Mouse (Mus musculus) heart, embryonic 15.5 days (tissue): ENCODE measurements around the gene Ggct. TPM values are rescaled to one million over a fixed set of nuclear protein-coding genes. Genes with fewer than 3 reads are reported as not detected.

Source experiments
- ATAC-seq: fragments of 200-750 bp; cut with Nextera tagmentation; replicated peaks from 2 replicates; pipeline ENCODE4 v1.8.0; 2017; ENCODE audit warnings: low read depth, moderate TSS enrichment; ENCODE audit not compliant: insufficient number of reproducible peaks, insufficient read depth, low FRiP score
- H3K27ac ChIP-seq: fragments of 300-500 bp; sonication (generic); 2 replicates; pipeline ENCODE4 v1.5.1; 2015; ENCODE audit warnings: mild to moderate bottlenecking, inconsistent platforms
- H3K27me3 ChIP-seq: fragments of 300-500 bp; sonication (generic); 2 replicates; pipeline ENCODE4 v1.6.1; 2015; ENCODE audit warnings: inconsistent platforms
- H3K36me3 ChIP-seq: fragments of 300-500 bp; sonication (generic); 2 replicates; pipeline ENCODE4 v1.6.1; 2015; ENCODE audit warnings: mild to moderate bottlenecking, inconsistent platforms
- H3K4me1 ChIP-seq: fragments of 300-500 bp; sonication (generic); replicated peaks from 2 replicates; pipeline ENCODE4 v1.6.1; 2015; ENCODE audit warnings: inconsistent platforms
- H3K4me2 ChIP-seq: fragments of 300-500 bp; sonication (generic); 2 replicates; pipeline ENCODE4 v1.6.1; 2015; ENCODE audit warnings: inconsistent platforms, mild to moderate bottlenecking, moderate library complexity
- H3K4me3 ChIP-seq: fragments of 300-500 bp; sonication (generic); 2 replicates; pipeline ENCODE4 v1.5.1; 2015; ENCODE audit warnings: mild to moderate bottlenecking, inconsistent platforms
- H3K9ac ChIP-seq: fragments of 300-500 bp; sonication (generic); 2 replicates; pipeline ENCODE4 v1.6.1; 2015; ENCODE audit warnings: mild to moderate bottlenecking, inconsistent platforms
- H3K9me3 ChIP-seq: fragments of 300-500 bp; sonication (generic); replicated peaks from 2 replicates; pipeline ENCODE4 v1.6.1; 2016; ENCODE audit warnings: inconsistent platforms
- WGBS: fragments of 180-500 bp; shearing (Covaris S2); methylation state at CpG from one replicate; pipeline ENCODE4 v1.1.7; 2015; ENCODE audit warnings: mixed read lengths; 5-methylcytosine and 5-hydroxymethylcytosine counted together
- polyA plus RNA-seq: library from polyadenylated mRNA; unstranded; fragments of >200 nt; fragmentation: Nextera tagmentation; extraction: Ambion mirVana; gene quantifications from 2 replicates; pipeline ENCODE4 v1.2.1, GENCODE M21; 2015

Gene Ggct
- 4.2 and 4.9 TPM in 2 replicates for polyA plus RNA-seq

DNA sequence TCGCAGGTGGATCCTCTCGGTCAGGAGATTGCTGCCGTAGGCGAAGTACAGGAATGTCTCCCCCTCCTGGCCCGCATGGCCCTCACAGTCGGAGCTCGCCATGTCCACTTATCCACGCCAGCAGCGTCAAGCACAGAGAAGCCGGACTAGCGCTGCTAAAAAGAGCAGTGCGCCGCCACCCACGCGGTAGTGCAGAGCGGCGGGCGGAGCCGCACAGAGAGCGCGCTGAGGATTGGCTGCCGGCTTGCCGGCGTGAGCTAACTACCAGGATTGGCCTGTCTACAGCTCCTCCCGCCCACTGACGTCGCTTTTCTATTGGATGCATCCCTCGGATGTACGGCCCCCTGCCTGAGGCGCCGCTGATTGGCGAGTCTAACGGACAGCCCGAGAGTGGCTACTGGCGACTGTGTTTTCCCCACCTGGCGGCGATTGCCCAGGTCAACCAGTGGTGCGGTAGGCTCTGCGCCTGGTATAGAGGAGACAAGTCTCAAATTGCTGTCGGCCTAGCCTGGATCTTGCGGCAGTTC lies at the start of gene Ggct:
Gene Ggct (minus strand): TSS at position 217 of the 527 bp plus-strand sequence.
- H3K27me3 ChIP-seq = no peaks in the 10 kb centered on the region
- H3K4me2 ChIP-seq = peak within 1 kb of the TSS; percentile 99
- peak within 1 kb of the TSS; percentile 65 for H3K27ac ChIP-seq
- H3K4me3 ChIP-seq = peak within 1 kb of the TSS; percentile 67
- H3K9me3 ChIP-seq = no peaks in the 10 kb centered on the region
- peak within 1 kb of the TSS; percentile 64 for H3K9ac ChIP-seq
- ATAC-seq = peak; percentile 100
- H3K36me3 ChIP-seq = no peaks in the 10 kb centered on the region
- peaks cover 10% of the 10 kb centered on the region; the same call in 1 of the 2 replicates for H3K4me1 ChIP-seq
- WGBS = under 1% methylated on average over 41 of the region's 41 CpGs

DNA sequence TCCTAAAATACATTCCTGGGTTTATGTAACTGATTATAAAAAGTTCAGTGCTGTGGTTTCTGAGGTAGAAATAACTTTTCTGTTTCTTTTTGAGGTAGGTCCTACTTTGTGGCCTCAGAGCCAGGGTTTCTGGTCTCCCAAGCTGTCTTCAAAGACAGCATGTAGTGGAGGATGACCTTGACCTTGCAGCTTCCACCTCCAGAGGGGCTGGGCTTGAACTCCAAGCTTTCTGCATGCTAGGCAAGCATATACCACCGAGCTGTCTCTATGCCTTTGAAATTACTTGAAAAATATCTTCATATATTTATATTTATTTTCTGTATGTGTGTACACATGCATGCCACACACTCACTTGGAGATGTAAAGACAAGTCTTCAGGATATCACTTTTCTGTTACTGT lies 47.3 kb upstream of the Ggct start:
- no peaks in the 10 kb centered on the region for H3K9me3 ChIP-seq
- no peaks in the 10 kb centered on the region for H3K36me3 ChIP-seq
- no peak overlapping the region for H3K4me3 ChIP-seq
- no peak for ATAC-seq
- H3K9ac ChIP-seq = no peak overlapping the region
- peaks cover 16% of the 10 kb centered on the region for H3K4me1 ChIP-seq
- H3K27ac ChIP-seq = no peak overlapping the region
- no peaks in the 10 kb centered on the region for H3K27me3 ChIP-seq
- H3K4me2 ChIP-seq = peak overlapping the region; percentile 84
- WGBS = 39% methylated on average over 1 of the region's 1 CpGs

DNA sequence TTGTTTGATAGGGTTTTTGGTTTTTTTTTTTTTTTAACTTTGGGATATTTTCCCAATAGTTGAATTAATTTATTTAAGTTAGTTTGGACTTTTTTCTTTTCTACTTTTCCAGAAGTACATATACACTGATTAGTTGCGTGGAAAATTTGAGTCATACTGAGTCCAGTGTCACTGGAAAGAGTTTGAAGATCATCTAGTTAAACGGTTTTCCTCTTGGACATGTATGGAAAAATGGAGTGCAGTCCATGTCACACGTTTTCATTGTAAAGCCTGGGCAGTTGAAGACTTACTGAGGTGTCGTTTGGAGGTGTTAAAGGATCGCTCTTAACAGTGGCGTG lies 46.7 kb upstream of the Ggct start:
- peak overlapping the region; percentile 84 for H3K4me3 ChIP-seq
- H3K27ac ChIP-seq = no peak overlapping the region
- no peaks in the 10 kb centered on the region for H3K27me3 ChIP-seq
- no peak overlapping the region for H3K9ac ChIP-seq
- peaks cover 16% of the 10 kb centered on the region for H3K4me1 ChIP-seq
- H3K36me3 ChIP-seq = no peaks in the 10 kb centered on the region
- no peak for ATAC-seq
- peak overlapping the region; percentile 84 for H3K4me2 ChIP-seq
- no peaks in the 10 kb centered on the region for H3K9me3 ChIP-seq
- 39% methylated on average over 6 of the region's 6 CpGs for WGBS

DNA sequence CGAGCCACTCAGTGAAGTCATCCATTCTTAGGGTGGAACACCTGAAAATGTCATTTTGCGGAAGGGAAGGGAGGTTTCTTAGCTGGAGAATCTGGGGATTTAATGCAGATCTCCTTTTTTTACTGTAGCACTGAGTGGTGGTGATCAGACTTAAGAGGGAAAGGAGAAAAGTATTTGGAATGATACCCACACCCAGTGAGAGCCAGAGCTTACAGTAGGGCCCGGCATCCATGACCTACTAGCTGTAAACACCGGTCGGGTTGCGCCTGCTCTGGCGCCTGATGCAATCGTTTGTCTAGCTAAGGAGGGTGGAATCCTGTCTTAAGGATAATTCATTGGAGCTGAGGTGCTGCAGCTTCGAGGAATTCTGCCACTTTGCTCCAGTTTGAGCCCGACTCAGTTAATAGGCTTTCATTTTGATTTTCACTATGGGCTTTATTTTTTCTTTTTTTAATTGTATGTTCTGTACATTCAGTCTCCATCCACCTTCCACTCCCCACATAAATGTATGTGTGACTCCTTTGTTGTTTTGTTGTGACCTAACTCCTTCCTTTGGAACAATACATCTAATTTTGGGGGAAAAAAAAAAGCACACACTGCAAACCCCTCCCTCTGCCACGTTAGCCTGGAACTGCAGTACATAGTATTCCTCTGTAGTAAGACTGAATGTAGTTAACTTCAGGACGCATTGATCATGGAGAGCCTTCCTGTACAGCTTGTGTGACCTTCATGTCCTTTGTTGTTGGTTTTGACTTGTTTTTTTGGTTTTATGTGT lies 46.1 kb upstream of the Ggct start:
- WGBS = 2% methylated on average over 12 of the region's 12 CpGs
- ATAC-seq = no peak

DNA sequence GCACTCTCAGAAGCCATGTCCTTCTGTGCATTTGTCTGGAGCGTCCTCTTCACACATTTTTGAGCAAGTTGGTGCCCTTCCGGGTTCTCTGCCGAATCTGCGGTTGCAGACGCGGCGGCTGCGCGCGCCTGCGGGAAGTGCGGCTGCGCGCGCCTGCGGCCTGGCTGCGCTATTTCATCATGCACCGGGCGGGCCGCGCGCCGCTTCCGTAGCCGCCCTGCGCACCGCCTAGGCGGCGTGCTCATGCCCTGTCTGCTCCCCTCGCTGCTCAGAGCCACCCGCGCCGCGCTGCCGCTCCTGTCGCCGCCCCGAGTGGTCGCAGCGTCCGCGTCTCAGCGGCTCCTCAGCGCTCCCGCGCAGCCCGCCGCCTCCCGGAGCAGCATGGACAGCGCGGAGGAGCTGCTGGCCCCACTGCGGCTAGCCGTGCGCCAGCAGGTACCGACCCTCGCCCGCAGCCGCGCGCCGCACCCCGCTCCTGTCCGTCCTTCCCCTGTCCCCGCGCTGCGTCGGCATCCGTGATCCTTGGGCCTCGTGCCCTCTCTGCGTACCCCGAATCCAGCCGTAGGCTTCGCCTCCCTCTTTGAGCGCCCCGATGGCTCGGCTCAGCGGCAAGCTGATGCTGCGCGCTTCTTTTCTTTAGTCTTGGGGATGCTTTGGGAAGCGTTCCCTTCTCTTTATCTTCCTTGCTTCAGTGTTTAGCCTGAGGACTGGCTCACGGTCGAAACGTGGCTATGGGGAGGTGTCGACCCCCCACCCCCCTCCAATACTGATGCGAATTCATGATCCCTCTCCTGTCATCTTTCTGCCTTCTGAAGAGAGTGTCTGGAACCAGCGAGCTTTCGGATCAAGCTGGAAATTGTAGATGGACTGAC lies 45.3 kb upstream of the Ggct start, which contains the start of gene Gars:
Gene Gars (plus strand): TSS at position 209 of the 872 bp plus-strand sequence.
- Histone ChIP-seq H3K4me2 (peak within 1 kb of the TSS; percentile 84), H3K9ac (peak within 1 kb of the TSS; percentile 89), H3K36me3 (no peaks in the 10 kb centered on the region), H3K27ac (peak within 1 kb of the TSS; percentile 94), H3K27me3 (no peaks in the 10 kb centered on the region), H3K4me1 (peaks cover 14% of the 10 kb centered on the region), H3K9me3 (no peaks in the 10 kb centered on the region), H3K4me3 (peak within 1 kb of the TSS; percentile 84)
- WGBS = under 1% methylated on average over 79 of the region's 87 CpGs
- ATAC-seq = peak; percentile 96

More for the DNA sequence above, 46.1 kb upstream of the Ggct start:
- peak overlapping the region; percentile 94 for H3K27ac ChIP-seq
- no peaks in the 10 kb centered on the region for H3K36me3 ChIP-seq
- peak overlapping the region; percentile 84 for H3K4me2 ChIP-seq
- H3K4me1 ChIP-seq = peaks cover 16% of the 10 kb centered on the region
- peak overlapping the region; percentile 89 for H3K9ac ChIP-seq
- H3K9me3 ChIP-seq = no peaks in the 10 kb centered on the region
- H3K4me3 ChIP-seq = peak overlapping the region; percentile 84
- H3K27me3 ChIP-seq = no peaks in the 10 kb centered on the region

DNA sequence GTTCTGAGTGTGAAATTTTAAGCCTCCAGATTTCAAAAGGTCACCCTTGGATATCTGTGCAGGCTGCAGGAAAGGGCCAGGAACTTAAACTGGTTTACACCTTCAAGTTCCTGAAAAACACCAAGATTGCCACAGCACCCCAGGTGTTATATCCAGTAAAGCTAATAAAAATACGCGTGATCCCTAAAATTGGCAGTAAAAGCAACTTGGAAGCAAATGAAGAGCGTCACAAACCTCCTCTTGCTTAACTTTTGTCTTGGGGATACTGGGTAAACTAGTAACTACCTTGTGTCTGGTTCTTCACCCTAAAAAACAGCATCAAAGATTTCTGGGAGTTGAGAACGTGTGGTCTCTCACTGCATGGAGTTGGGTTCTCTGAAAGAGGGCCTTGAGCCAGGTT lies 44.0 kb upstream of the Ggct start:
- no peaks in the 10 kb centered on the region for H3K27me3 ChIP-seq
- H3K4me1 ChIP-seq = peaks cover 11% of the 10 kb centered on the region
- no peak overlapping the region for H3K4me3 ChIP-seq
- 89% methylated on average over 4 of the region's 4 CpGs for WGBS
- H3K9ac ChIP-seq = no peak overlapping the region
- no peak overlapping the region for H3K4me2 ChIP-seq
- no peak for ATAC-seq
- no peaks in the 10 kb centered on the region for H3K36me3 ChIP-seq
- no peaks in the 10 kb centered on the region for H3K9me3 ChIP-seq
- no peak overlapping the region for H3K27ac ChIP-seq

DNA sequence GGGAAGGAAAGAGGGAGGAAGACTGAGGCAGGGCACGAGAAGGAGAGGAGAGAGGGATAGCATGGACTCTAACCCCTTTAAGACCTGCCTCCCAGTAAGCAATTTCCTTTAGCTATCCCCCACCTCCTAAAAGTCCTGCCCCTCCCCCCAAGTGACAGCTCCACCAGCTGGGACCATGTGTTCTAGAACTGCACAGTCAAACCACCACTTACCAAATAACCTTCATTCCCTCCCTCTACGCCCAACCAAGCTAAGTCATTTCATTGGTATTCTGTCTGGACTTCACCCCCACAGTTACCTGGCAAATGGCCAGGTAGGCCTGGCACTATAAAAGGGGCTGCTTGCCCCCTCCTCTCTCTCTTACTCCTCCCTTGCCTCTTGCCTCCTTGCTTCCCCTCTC lies 34.9 kb upstream of the Ggct start:
- H3K9me3 ChIP-seq = no peaks in the 10 kb centered on the region
- H3K27me3 ChIP-seq = no peaks in the 10 kb centered on the region
- H3K36me3 ChIP-seq = no peaks in the 10 kb centered on the region
- H3K4me3 ChIP-seq = no peak overlapping the region
- no peaks in the 10 kb centered on the region for H3K4me1 ChIP-seq
- no peak for ATAC-seq
- H3K27ac ChIP-seq = no peak overlapping the region
- no peak overlapping the region for H3K9ac ChIP-seq
- no peak overlapping the region for H3K4me2 ChIP-seq
- 70% methylated on average over 2 of the region's 2 CpGs for WGBS

DNA sequence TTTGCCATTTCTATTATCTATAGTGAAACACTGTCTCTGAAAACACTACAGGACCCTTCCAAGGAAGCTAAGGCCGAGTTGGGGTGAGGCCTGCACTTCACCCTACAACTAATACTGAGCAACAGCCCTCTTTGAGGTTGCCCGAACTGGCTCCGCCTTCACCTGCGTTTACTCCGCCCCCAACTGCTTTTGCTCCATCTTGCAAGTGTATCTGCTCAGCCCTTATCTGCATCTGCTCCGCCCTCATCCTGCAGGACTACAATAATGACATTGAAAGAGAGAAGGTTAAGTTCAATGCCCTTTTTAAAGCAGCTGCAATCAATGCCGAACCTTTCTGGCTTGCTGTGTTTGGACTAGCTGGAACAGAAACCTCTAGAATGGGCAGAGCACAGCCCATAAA lies 29.1 kb upstream of the Ggct start:
- Histone ChIP-seq H3K4me2 (no peak overlapping the region), H3K9ac (no peak overlapping the region), H3K27me3 (no peaks in the 10 kb centered on the region), H3K27ac (no peak overlapping the region), H3K9me3 (no peaks in the 10 kb centered on the region), H3K4me1 (peaks cover under 1% of the 10 kb centered on the region; the same call in 1 of the 2 replicates), H3K4me3 (no peak overlapping the region), H3K36me3 (no peaks in the 10 kb centered on the region)
- ATAC-seq = no peak
- 83% methylated on average over 7 of the region's 7 CpGs for WGBS

DNA sequence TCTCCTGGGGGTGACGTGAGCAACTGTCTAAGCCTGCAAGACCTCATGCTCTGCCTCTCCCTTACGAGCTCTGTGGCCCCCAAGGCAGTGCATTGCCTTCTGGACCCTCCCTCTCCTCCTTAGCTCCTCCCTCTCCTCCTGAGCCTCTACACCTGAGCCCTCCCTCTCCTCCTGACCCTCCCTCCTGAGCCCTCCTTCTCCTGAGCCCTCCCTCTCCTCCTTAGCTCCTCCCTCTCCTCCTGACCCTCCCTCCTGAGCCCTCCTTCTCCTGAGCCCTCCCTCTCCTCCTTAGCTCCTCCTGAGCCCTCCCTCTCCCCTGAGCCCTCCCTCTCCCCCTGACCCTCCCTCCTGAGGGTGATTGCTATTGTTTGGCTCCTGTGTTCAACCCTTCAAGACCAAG lies 25.7 kb upstream of the Ggct start:
- Histone ChIP-seq H3K9me3 (no peaks in the 10 kb centered on the region), H3K36me3 (no peaks in the 10 kb centered on the region), H3K4me3 (no peak overlapping the region), H3K27ac (no peak overlapping the region), H3K27me3 (no peaks in the 10 kb centered on the region), H3K9ac (no peak overlapping the region), H3K4me2 (no peak overlapping the region), H3K4me1 (peaks cover 7% of the 10 kb centered on the region; the same call in 1 of the 2 replicates)
- 0 out of 2 replicates have a peak, but pooled peaks have one; percentile 44 for ATAC-seq
- WGBS = 78% methylated on average over 2 of the region's 2 CpGs

DNA sequence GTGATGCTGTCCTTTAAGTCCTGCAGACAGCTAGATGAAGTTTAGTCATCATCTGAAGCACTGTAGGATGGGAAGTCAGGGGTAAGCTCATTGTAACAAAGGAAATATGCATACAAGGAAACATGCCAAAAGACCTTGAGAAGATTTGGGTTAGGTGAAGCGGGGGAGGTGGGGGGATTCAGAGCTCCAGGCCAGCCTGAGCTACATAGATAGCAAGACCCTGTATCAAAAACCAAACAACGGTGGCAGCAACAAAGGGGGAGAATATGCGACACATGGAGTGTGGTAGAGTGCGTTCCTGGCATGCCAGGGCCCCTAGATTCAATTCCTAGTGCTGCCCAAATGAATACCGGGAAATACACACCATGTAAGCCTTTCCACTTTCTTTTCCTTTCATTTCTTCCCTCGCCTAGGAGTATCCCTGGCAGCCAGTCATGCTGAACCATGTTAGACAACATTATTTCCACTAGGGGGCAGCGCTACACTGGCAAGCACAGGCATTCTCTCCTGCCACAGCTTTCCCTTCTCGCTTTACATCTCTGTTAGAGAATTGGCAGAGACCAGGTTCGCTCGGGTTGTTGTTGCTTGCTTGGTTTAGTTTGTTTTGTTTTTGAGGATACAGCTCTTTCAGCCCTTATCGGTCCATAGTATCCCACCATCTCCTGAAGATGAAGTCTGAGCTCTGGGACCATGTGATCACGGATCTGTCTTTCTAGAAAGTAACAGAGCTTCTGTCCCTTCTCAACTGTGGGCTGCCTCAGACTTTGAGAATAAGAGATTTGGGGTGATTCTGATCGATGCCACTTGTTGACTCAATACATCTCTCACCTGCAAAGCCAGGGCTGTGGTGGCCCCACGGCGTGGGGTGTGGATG lies 24.2 kb upstream of the Ggct start:
- Histone ChIP-seq H3K9ac (no peak overlapping the region), H3K27me3 (no peaks in the 10 kb centered on the region), H3K9me3 (no peaks in the 10 kb centered on the region), H3K27ac (no peak overlapping the region), H3K4me2 (peak overlapping the region; percentile 43; the same call in 1 of the 2 replicates), H3K36me3 (no peaks in the 10 kb centered on the region), H3K4me3 (peak overlapping the region; percentile 15; the same call in 1 of the 2 replicates), H3K4me1 (peaks cover 7% of the 10 kb centered on the region; the same call in 1 of the 2 replicates)
- 25% methylated on average over 15 of the region's 15 CpGs for WGBS
- ATAC-seq = 0 out of 2 replicates have a peak, but pooled peaks have one; percentile 29
